Mouse (Mus musculus) heart, postnatal 0 days (tissue): ENCODE data around the gene Stx1a.

Source experiments
- CTCF ChIP-seq: IDR thresholded peaks from 2 replicates; pipeline ENCODE4 v1.5.1; 2016; ENCODE audit warnings: antibody characterized with exemption, control low read depth, low read depth
- EP300 ChIP-seq: IDR thresholded peaks from 2 replicates; pipeline ENCODE4 v1.6.1; 2016; ENCODE audit warnings: antibody characterized with exemption, low read depth

DNA sequence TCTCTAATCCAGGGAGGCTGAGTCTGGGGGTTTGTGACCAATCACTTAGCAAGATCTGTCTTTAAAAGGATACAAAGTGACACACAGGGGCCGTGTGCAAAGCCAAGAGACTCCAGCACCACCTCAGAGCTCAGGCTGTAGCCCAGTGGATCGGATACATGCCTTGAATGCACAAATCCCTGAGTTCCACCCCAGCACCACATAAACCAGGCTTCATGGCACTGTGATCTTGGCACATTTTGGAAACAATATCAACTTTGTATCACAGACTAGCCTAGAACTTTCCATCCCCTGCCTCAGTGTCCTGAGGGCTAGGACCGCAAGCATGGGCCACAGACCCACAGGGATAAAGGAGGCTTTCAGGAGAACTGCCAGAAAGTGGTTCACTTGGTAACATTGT lies 42.7 kb downstream of the Stx1a start:
- TF ChIP-seq CTCF (no peak), EP300 (no peak)
